Mouse (Mus musculus) CH12.LX (cell line): ENCODE results near the gene 1700013G24Rik. TPM values are rescaled to one million over a fixed set of nuclear protein-coding genes. Genes with fewer than 3 reads are reported as not detected.

Source experiments
- DNase-seq: peaks from one replicate; pipeline ENCODE4 v3.0.0-alpha.2; 2013; ENCODE audit errors: extremely low read depth
- H3K27ac ChIP-seq: 2 replicates; pipeline ENCODE4 v1.5.1; 2012; ENCODE audit warnings: low read depth, mild to moderate bottlenecking, control low read depth, moderate library complexity; ENCODE audit not compliant: insufficient read depth
- H3K27me3 ChIP-seq: replicated peaks from 2 replicates; pipeline ENCODE3; 2012; ENCODE audit warnings: inconsistent platforms
- H3K36me3 ChIP-seq, 2 experiments: replicated peaks in 1 of 2; 2 replicates each; pipeline versions ENCODE3 to v1.6.1; 2012; ENCODE audit warnings: inconsistent platforms in 1 of 2, low read length in 1 of 2, mild to moderate bottlenecking in 1 of 2, mixed read lengths in 1 of 2, moderate library complexity in 1 of 2; ENCODE audit not compliant: control insufficient read depth in 1 of 2, insufficient read depth in 1 of 2
- H3K4me1 ChIP-seq, 2 experiments: 2 replicates each; pipeline ENCODE4 v1.6.1; 2012; ENCODE audit warnings: inconsistent platforms in 1 of 2, moderate library complexity in 1 of 2; ENCODE audit not compliant: insufficient read depth in 2 of 2, control insufficient read depth in 1 of 2
- H3K4me2 ChIP-seq: 2 replicates; pipeline ENCODE4 v1.6.1; 2012; ENCODE audit warnings: low read depth, mild to moderate bottlenecking, control low read depth; ENCODE audit not compliant: poor library complexity, insufficient read depth, severe bottlenecking
- H3K4me3 ChIP-seq, 3 experiments: fragments of 150-350 bp in 1 of 3; sonication (generic) in 1 of 3; replicated peaks in 1 of 3; 2 replicates each; pipeline versions ENCODE3 to v1.5.1; 2011 to 2012; ENCODE audit warnings: low read depth in 2 of 3, low read length in 2 of 3, mild to moderate bottlenecking in 2 of 3, moderate library complexity in 2 of 3, control low read depth in 1 of 3, improper control_type of control experiment in 1 of 3, inconsistent platforms in 1 of 3, mixed read lengths in 1 of 3; ENCODE audit not compliant: poor library complexity in 1 of 3
- H3K79me2 ChIP-seq: replicated peaks from 2 replicates; pipeline ENCODE4 v1.6.1; 2012; ENCODE audit warnings: mild to moderate bottlenecking, moderate library complexity; ENCODE audit not compliant: control insufficient read depth, poor library complexity, insufficient read depth, severe bottlenecking; ENCODE audit errors: extremely low read depth
- H3K9ac ChIP-seq: 2 replicates; pipeline ENCODE4 v1.6.1; 2012; ENCODE audit warnings: low read depth, mild to moderate bottlenecking, control low read depth, moderate library complexity; ENCODE audit not compliant: insufficient read depth
- H3K9me3 ChIP-seq: replicated peaks from 2 replicates; pipeline ENCODE3; 2012; ENCODE audit warnings: low read length, inconsistent platforms, mixed read lengths
- BHLHE40 ChIP-seq: IDR thresholded peaks from 2 replicates; pipeline ENCODE4 v1.6.1; 2011; ENCODE audit warnings: mild to moderate bottlenecking, low read depth, low read length, improper control_type of control experiment
- CHD1 ChIP-seq: IDR thresholded peaks from 2 replicates; pipeline ENCODE4 v1.6.1; 2012; ENCODE audit warnings: low read depth, low read length, improper control_type of control experiment, inconsistent platforms
- CTCF ChIP-seq, 2 experiments: IDR thresholded peaks in 1 of 2; conservative IDR thresholded peaks in 1 of 2; 2 replicates each; pipeline ENCODE4 v1.5.1; 2011 to 2012; ENCODE audit warnings: low read depth in 2 of 2, low read length in 2 of 2, improper control_type of control experiment in 1 of 2, inconsistent platforms in 1 of 2, mild to moderate bottlenecking in 1 of 2, moderate library complexity in 1 of 2
- EP300 ChIP-seq: IDR thresholded peaks from 2 replicates; pipeline ENCODE4 v1.6.1; 2011; ENCODE audit warnings: low read length, improper control_type of control experiment
- ETS1 ChIP-seq: conservative IDR thresholded peaks from 2 replicates; pipeline ENCODE4 v1.6.1; 2012; ENCODE audit warnings: low read depth, mild to moderate bottlenecking, inconsistent platforms, low read length, improper control_type of control experiment, moderate library complexity
- JUN ChIP-seq: IDR thresholded peaks from 2 replicates; pipeline ENCODE4 v1.6.1; 2011; ENCODE audit warnings: low read depth, mild to moderate bottlenecking, low read length, improper control_type of control experiment, moderate library complexity; ENCODE audit not compliant: insufficient read depth
- MEF2A ChIP-seq: IDR thresholded peaks from 2 replicates; pipeline ENCODE4 v1.6.1; 2014; ENCODE audit warnings: low read depth, mild to moderate bottlenecking, inconsistent platforms, low read length, improper control_type of control experiment, borderline replicate concordance
- MXI1 ChIP-seq: IDR thresholded peaks from 2 replicates; pipeline ENCODE4 v1.6.1; 2011; ENCODE audit warnings: mild to moderate bottlenecking, low read depth, low read length, improper control_type of control experiment
- MYC ChIP-seq: IDR thresholded peaks from 2 replicates; pipeline ENCODE4 v1.6.1; 2011; ENCODE audit warnings: low read depth, mild to moderate bottlenecking, improper control_type of control experiment, low read length
- NELFE ChIP-seq: IDR thresholded peaks from 2 replicates; pipeline ENCODE4 v1.6.1; 2011; ENCODE audit warnings: low read depth, low read length, improper control_type of control experiment
- NRF1 ChIP-seq: IDR thresholded peaks from 2 replicates; pipeline ENCODE4 v1.6.1; 2014; ENCODE audit warnings: low read depth, mild to moderate bottlenecking, inconsistent platforms, low read length, improper control_type of control experiment, moderate library complexity
- PAX5 ChIP-seq: IDR thresholded peaks from 2 replicates; pipeline ENCODE4 v1.6.1; 2012; ENCODE audit warnings: low read length, inconsistent platforms, mixed read lengths
- POLR2A ChIP-seq: IDR thresholded peaks from 2 replicates; pipeline ENCODE4 v1.6.1; 2011; ENCODE audit warnings: low read depth, mild to moderate bottlenecking, improper control_type of control experiment, low read length
- SMC3 ChIP-seq: IDR thresholded peaks from 2 replicates; pipeline ENCODE4 v1.6.1; 2011; ENCODE audit warnings: low read depth, low read length, improper control_type of control experiment
- TBP ChIP-seq: conservative IDR thresholded peaks from 2 replicates; pipeline ENCODE4 v1.6.1; 2011; ENCODE audit warnings: low read depth, low read length, improper control_type of control experiment
- TCF12 ChIP-seq: IDR thresholded peaks from 2 replicates; pipeline ENCODE4 v1.6.1; 2014; ENCODE audit warnings: low read depth, mild to moderate bottlenecking, inconsistent platforms, low read length, improper control_type of control experiment
- UBTF ChIP-seq: IDR thresholded peaks from 2 replicates; pipeline ENCODE4 v1.6.1; 2012; ENCODE audit warnings: low read depth, mild to moderate bottlenecking, inconsistent platforms, low read length, improper control_type of control experiment, moderate library complexity
- USF1 ChIP-seq: IDR thresholded peaks from 2 replicates; pipeline ENCODE4 v1.6.1; 2014; ENCODE audit warnings: low read depth, mild to moderate bottlenecking, inconsistent platforms, low read length, improper control_type of control experiment
- ZC3H11A ChIP-seq: IDR thresholded peaks from 2 replicates; pipeline ENCODE4 v1.6.1; 2012; ENCODE audit warnings: low read depth, mild to moderate bottlenecking, inconsistent platforms, low read length, improper control_type of control experiment
- ZKSCAN1 ChIP-seq: IDR thresholded peaks from 2 replicates; pipeline ENCODE4 v1.6.1; 2012; ENCODE audit warnings: low read depth, inconsistent platforms, low read length, improper control_type of control experiment, borderline replicate concordance
- ZMIZ1 ChIP-seq: IDR thresholded peaks from 2 replicates; pipeline ENCODE4 v1.6.1; 2012; ENCODE audit warnings: low read depth, mild to moderate bottlenecking, inconsistent platforms, low read length, improper control_type of control experiment
- dilution Hi-C: fragments of 300-500 bp; cut with MboI; formaldehyde crosslinking; loops from 2 replicates; pipeline ENCODE4 v1.14.3; 2020; ENCODE audit warnings: low sequenced_read_pairs; ENCODE audit not compliant: extremely low pct_unique_long_range_greater_than_20kb, extremely low pct_ligation_motif_present
- in situ Hi-C: fragments of 300-500 bp; cut with MboI; formaldehyde crosslinking; loops from 3 replicates; pipeline ENCODE4 v1.14.3; 2019; ENCODE audit warnings: low sequenced_read_pairs, low pct_ligation_motif_present, low pct_unique_long_range_greater_than_20kb, mixed read lengths
- polyA plus RNA-seq: library from polyadenylated mRNA; unstranded; fragments of >175 nt; gene quantifications from 2 replicates; pipeline ENCODE4 v1.2.1, GENCODE M21; 2012; ENCODE audit warnings: low read depth; ENCODE audit not compliant: insufficient read length
- total RNA-seq, 2 experiments: library from RNA; depleted of rRNA; stranded (reverse); fragments of 300-350 nt in 1 of 2; fragments of >200 nt in 1 of 2; gene quantifications; 2 replicates each; pipeline ENCODE4 v1.2.3; 2012 to 2014

1700013G24Rik gene
- total and polyA plus RNA-seq, 3 experiments: not detected

GRCm38 (mm10) chr4:137480993-137481340 is 27.9 kb downstream of the 1700013G24Rik start:
- Histone ChIP-seq H3K4me1 (peaks cover 0 to 24% of the 10 kb centered on the region in 2 experiments; a peak in 2 of 4 replicates), H3K4me3 (no peak overlapping the region), H3K4me2 (no peak overlapping the region), H3K27ac (no peak overlapping the region), H3K79me2 (no peaks in the 10 kb centered on the region), H3K27me3 (no peaks in the 10 kb centered on the region), H3K36me3 (peaks cover 0 to 2% of the 10 kb centered on the region in 2 experiments), H3K9ac (no peak overlapping the region), H3K9me3 (no peaks in the 10 kb centered on the region)
- DNase-seq: no peak
- in situ Hi-C loops (no loop called here), dilution Hi-C loops (no loop called here)
- TF ChIP-seq ZKSCAN1: no peak

- DNase-seq: no peak
- TF ChIP-seq POLR2A (no peak), MXI1 (no peak), ETS1 (no peak), PAX5 (no peak), NELFE (no peak), NRF1 (no peak), CTCF (conservative IDR thresholded peaks at IDR 0.05 in 1 of 2, IDR thresholded peaks at IDR 0.05 in 1 of 2; ENCODE audit: low read depth in 2 of 2, low read length in 2 of 2) (no peak), MEF2A (no peak), MYC (no peak), JUN (no peak), ZMIZ1 (no peak), SMC3 (no peak), CHD1 (no peak), BHLHE40 (no peak), ZC3H11A (no peak), TCF12 (no peak), USF1 (no peak), UBTF (no peak), TBP (no peak), EP300 (no peak)
- TF ChIP-seq, all 38 proteins: peak for 0
- dilution Hi-C loops (no loop called here), in situ Hi-C loops (no loop called here)
- Histone ChIP-seq H3K4me3 (no peak overlapping the region), H3K9me3 (no peaks in the 10 kb centered on the region), H3K27ac (no peak overlapping the region), H3K79me2 (no peaks in the 10 kb centered on the region), H3K36me3 (peaks cover 0 to 2% of the 10 kb centered on the region in 2 experiments), H3K4me1 (peaks cover 0 to 28% of the 10 kb centered on the region in 2 experiments; a peak in 2 of 4 replicates), H3K4me2 (no peak overlapping the region), H3K9ac (no peak overlapping the region), H3K27me3 (no peaks in the 10 kb centered on the region)
Observed at GRCm38 (mm10) chr4:137481381-137482030, 28.4 kb downstream of the 1700013G24Rik start.
